Mouse (Mus musculus) brain, adult 2 months (tissue): ENCODE results near the gene Adora1.

ENCODE experiments used
- DNase-seq: peaks from one replicate; pipeline ENCODE4 v3.0.0; 2011; ENCODE audit warnings: low read depth, low spot score

Gene Adora1

GRCm38 (mm10) chr1:134154655-134155054 lies 80.6 kb downstream of the Adora1 start:
- DNase-seq, result no peak

GRCm38 (mm10) chr1:134154121-134154520 lies 81.1 kb downstream of the Adora1 start:
- DNase-seq, result no peak

- DNase-seq, result no peak
Measured at GRCm38 (mm10) chr1:134152626-134153590, 82.3 kb downstream of the Adora1 start.

- DNase-seq, result peak; percentile 94
Measured at GRCm38 (mm10) chr1:134151655-134152412, 83.4 kb downstream of the Adora1 start.

- DNase-seq, result no peak
Measured at GRCm38 (mm10) chr1:134150745-134151144, 84.5 kb downstream of the Adora1 start.

- no peak for DNase-seq
Measured at GRCm38 (mm10) chr1:134150076-134150475, 85.2 kb downstream of the Adora1 start.
